Mouse (Mus musculus) midbrain, embryonic 14.5 days (tissue): ENCODE results near the gene Hdac1. TPM values are rescaled to one million over a fixed set of nuclear protein-coding genes. Genes with fewer than 3 reads are reported as not detected.
"Not testable (repeated sequence)": the region's sequence is repeated elsewhere in the genome, so short reads cannot be mapped to it uniquely, and the experiment has no call there.

Experiments
- ATAC-seq: fragments of 200-750 bp; cut with Nextera tagmentation; 2 replicates; pipeline ENCODE4 v1.8.0; 2017; ENCODE audit warnings: moderate number of reproducible peaks, moderate library complexity; ENCODE audit not compliant: low FRiP score, low TSS enrichment
- DNase-seq: peaks from one replicate; pipeline ENCODE4 v3.0.0-alpha.2; 2015
- H3K27ac ChIP-seq: fragments of 300-500 bp; sonication (generic); replicated peaks from 2 replicates; pipeline ENCODE4 v1.5.1; 2014; ENCODE audit warnings: mild to moderate bottlenecking, low read depth, low read length, moderate library complexity
- H3K27me3 ChIP-seq: fragments of 300-500 bp; sonication (generic); 2 replicates; pipeline ENCODE4 v1.6.1; 2014; ENCODE audit warnings: low read length, control low read depth, mixed read lengths; ENCODE audit not compliant: control insufficient read depth, insufficient read depth
- H3K36me3 ChIP-seq: fragments of 300-500 bp; sonication (generic); 2 replicates; pipeline ENCODE4 v1.6.1; 2014; ENCODE audit warnings: low read length, control low read depth; ENCODE audit not compliant: control insufficient read depth, insufficient read depth
- H3K4me1 ChIP-seq: fragments of 300-500 bp; sonication (generic); 2 replicates; pipeline ENCODE4 v1.6.1; 2014; ENCODE audit warnings: mild to moderate bottlenecking, antibody characterized with exemption, low read length, control low read depth; ENCODE audit not compliant: control insufficient read depth, insufficient read depth
- H3K4me2 ChIP-seq: fragments of 300-500 bp; sonication (generic); 2 replicates; pipeline ENCODE4 v1.6.1; 2014; ENCODE audit warnings: mild to moderate bottlenecking, low read length, moderate library complexity
- H3K4me3 ChIP-seq: fragments of 300-500 bp; sonication (generic); replicated peaks from 2 replicates; pipeline ENCODE4 v1.5.1; 2014; ENCODE audit warnings: low read depth, low read length
- H3K9ac ChIP-seq: fragments of 300-500 bp; sonication (generic); replicated peaks from 2 replicates; pipeline ENCODE4 v1.6.1; 2014; ENCODE audit warnings: mild to moderate bottlenecking, low read length, moderate library complexity
- H3K9me3 ChIP-seq: fragments of 300-500 bp; sonication (generic); 2 replicates; pipeline ENCODE4 v1.6.1; 2016; ENCODE audit warnings: low read length, control low read depth, mixed read lengths; ENCODE audit not compliant: control insufficient read depth
- WGBS: fragments of 180-500 bp; shearing (Covaris S2); extraction: QIAGEN DNeasy Blood & Tissue Kit; methylation state at CpG from one replicate; pipeline ENCODE4 v1.1.7; 2014; 5-methylcytosine and 5-hydroxymethylcytosine counted together
- polyA plus RNA-seq: library from polyadenylated mRNA; unstranded; fragments of >200 nt; fragmentation: Nextera tagmentation; extraction: Ambion mirVana; gene quantifications from 2 replicates; pipeline ENCODE4 v1.2.1, GENCODE M21; 2014

Gene Hdac1
- polyA plus RNA-seq, 1 experiment from 2014 or later = 101 TPM

- peak overlapping the region; percentile 60 for H3K9ac ChIP-seq
- H3K4me3 ChIP-seq = peak overlapping the region; percentile 44
- H3K27ac ChIP-seq = peak overlapping the region; percentile 65
- H3K27me3 ChIP-seq = no peaks in the 10 kb centered on the region
- no peaks in the 10 kb centered on the region for H3K36me3 ChIP-seq
- DNase-seq = peak; percentile 31
- peak; percentile 37; the same call in 1 of the 2 replicates for ATAC-seq
- H3K9me3 ChIP-seq = no peaks in the 10 kb centered on the region
- peaks cover 9% of the 10 kb centered on the region for H3K4me1 ChIP-seq
- H3K4me2 ChIP-seq = peak overlapping the region; percentile 70
- 1% methylated on average over 24 of the region's 24 CpGs for WGBS
These were observed 13.5 kb upstream of the Hdac1 start for GRCm38 (mm10) chr4:129555862-129556531.

GRCm38 (mm10) chr4:129555421-129555861 is 12.9 kb upstream of the Hdac1 start:
- H3K4me3 ChIP-seq = peak overlapping the region; percentile 44
- no peaks in the 10 kb centered on the region for H3K9me3 ChIP-seq
- no peaks in the 10 kb centered on the region for H3K36me3 ChIP-seq
- H3K9ac ChIP-seq = peak overlapping the region; percentile 60; the same call in 1 of the 2 replicates
- ATAC-seq (no peak), DNase-seq (peak; percentile 61)
- WGBS = 5% methylated on average over 16 of the region's 16 CpGs
- H3K4me2 ChIP-seq = peak overlapping the region; percentile 70
- H3K27me3 ChIP-seq = no peaks in the 10 kb centered on the region
- peak overlapping the region; percentile 65 for H3K27ac ChIP-seq
- peaks cover 9% of the 10 kb centered on the region for H3K4me1 ChIP-seq

- H3K27me3 ChIP-seq, ATAC-seq, H3K9me3 ChIP-seq, H3K36me3 ChIP-seq, H3K4me2 ChIP-seq, H3K4me3 ChIP-seq, H3K9ac ChIP-seq, H3K4me1 ChIP-seq, H3K27ac ChIP-seq, DNase-seq: not testable (repeated sequence)
- 51% methylated on average over 4 of the region's 6 CpGs for WGBS
These were observed 12.0 kb upstream of the Hdac1 start for GRCm38 (mm10) chr4:129554512-129554911.

- WGBS = 70% methylated on average over 1 of the region's 1 CpGs
These were observed 7.8 kb upstream of the Hdac1 start for GRCm38 (mm10) chr4:129550295-129550694.

GRCm38 (mm10) chr4:129549306-129549705 is 6.8 kb upstream of the Hdac1 start:
- Histone ChIP-seq H3K4me2 (no peak overlapping the region), H3K4me1 (no peaks in the 10 kb centered on the region), H3K27me3 (no peaks in the 10 kb centered on the region), H3K9me3 (no peaks in the 10 kb centered on the region), H3K4me3 (no peak overlapping the region), H3K36me3 (no peaks in the 10 kb centered on the region), H3K9ac (no peak overlapping the region), H3K27ac (no peak overlapping the region)
- ATAC-seq = no peak
- 91% methylated on average over 2 of the region's 2 CpGs for WGBS
- DNase-seq = peak; percentile 26

More at GRCm38 (mm10) chr4:129550295-129550694, 7.8 kb upstream of the Hdac1 start:
- DNase-seq (no peak), ATAC-seq (no peak)
- H3K36me3 ChIP-seq = no peaks in the 10 kb centered on the region
- H3K27ac ChIP-seq = no peak overlapping the region
- H3K4me2 ChIP-seq = no peak overlapping the region
- H3K27me3 ChIP-seq = no peaks in the 10 kb centered on the region
- no peak overlapping the region for H3K9ac ChIP-seq
- H3K9me3 ChIP-seq = no peaks in the 10 kb centered on the region
- no peak overlapping the region for H3K4me3 ChIP-seq
- peaks cover 2% of the 10 kb centered on the region for H3K4me1 ChIP-seq

GRCm38 (mm10) chr4:129547631-129548030 is 5.1 kb upstream of the Hdac1 start:
- not testable (repeated sequence) for H3K27me3 ChIP-seq, H3K36me3 ChIP-seq, H3K4me3 ChIP-seq, H3K9me3 ChIP-seq, DNase-seq, ATAC-seq, H3K27ac ChIP-seq, H3K4me1 ChIP-seq, H3K4me2 ChIP-seq, H3K9ac ChIP-seq
- WGBS = 85% methylated on average over 4 of the region's 4 CpGs

GRCm38 (mm10) chr4:129544106-129544505 is 1.6 kb upstream of the Hdac1 start:
- 89% methylated on average over 4 of the region's 4 CpGs for WGBS
- no peaks in the 10 kb centered on the region for H3K9me3 ChIP-seq
- DNase-seq (no peak), ATAC-seq (no peak)
- no peaks in the 10 kb centered on the region for H3K36me3 ChIP-seq
- H3K4me3 ChIP-seq = no peak overlapping the region
- peaks cover 12% of the 10 kb centered on the region for H3K4me1 ChIP-seq
- H3K9ac ChIP-seq = no peak overlapping the region
- H3K4me2 ChIP-seq = no peak overlapping the region
- no peaks in the 10 kb centered on the region for H3K27me3 ChIP-seq
- no peak overlapping the region for H3K27ac ChIP-seq

GRCm38 (mm10) chr4:129541868-129542591 is 483 bp downstream of the Hdac1 start:
- Histone ChIP-seq H3K4me3 (peak overlapping the region; percentile 78), H3K27me3 (no peaks in the 10 kb centered on the region), H3K9me3 (no peaks in the 10 kb centered on the region), H3K27ac (peak overlapping the region; percentile 74), H3K36me3 (no peaks in the 10 kb centered on the region), H3K4me1 (peaks cover 12% of the 10 kb centered on the region), H3K9ac (peak overlapping the region; percentile 78), H3K4me2 (peak overlapping the region; percentile 68)
- DNase-seq (peak; percentile 49), ATAC-seq (0 out of 2 replicates have a peak, but pooled peaks have one; percentile 15)
- WGBS = 0% methylated on average over 30 of the region's 30 CpGs
